Mouse (Mus musculus) limb, embryonic 15.5 days (tissue): ENCODE measurements around the gene Prkcz. TPM values are rescaled to one million over a fixed set of nuclear protein-coding genes. Genes with fewer than 3 reads are reported as not detected.

ENCODE experiments used
- polyA plus RNA-seq: library from polyadenylated mRNA; unstranded; fragments of >200 nt; fragmentation: Nextera tagmentation; extraction: Ambion mirVana; gene quantifications from 2 replicates; pipeline ENCODE4 v1.2.1, GENCODE M21; 2015

Prkcz gene
- polyA plus RNA-seq, 1 experiment from 2014 or later, result 10.5 TPM

Other genes starting within 250 kb of the Prkcz start
- gene Ski, start 138.8 kb downstream of the Prkcz start, polyA plus RNA-seq, result 25.2 and 26.8 TPM in 2 replicates
- 74.0 and 76.2 TPM in 2 replicates for gene Faap20, start 111.6 kb downstream of the Prkcz start, polyA plus RNA-seq
- 0.19 and 0.36 TPM in 2 replicates for gene Gabrd, start 36.8 kb upstream of the Prkcz start, polyA plus RNA-seq
- 3.7 and 4.9 TPM in 2 replicates for gene Cfap74, start 47.8 kb upstream of the Prkcz start, polyA plus RNA-seq
- 0.79 and 1.1 TPM in 2 replicates for gene Tmem52, start 107.8 kb upstream of the Prkcz start, polyA plus RNA-seq
- gene Gnb1, start 130.0 kb upstream of the Prkcz start, polyA plus RNA-seq, result 391 and 399 TPM in 2 replicates
- 85.7 and 90.6 TPM in 2 replicates for gene Nadk, start 201.0 kb upstream of the Prkcz start, polyA plus RNA-seq
- gene Slc35e2, start 240.1 kb upstream of the Prkcz start, polyA plus RNA-seq, result 6.8 and 7.4 TPM in 2 replicates